Mouse (Mus musculus) cerebellum, postnatal 4 days (tissue): ENCODE data around the gene Casp1.

Experiments
- DNase-seq, 2 experiments: peaks; one replicate each; pipeline ENCODE4 v3.0.0; 2022; ENCODE audit warnings: low spot score in 2 of 2, mixed read lengths in 1 of 2

Gene Casp1

DNA sequence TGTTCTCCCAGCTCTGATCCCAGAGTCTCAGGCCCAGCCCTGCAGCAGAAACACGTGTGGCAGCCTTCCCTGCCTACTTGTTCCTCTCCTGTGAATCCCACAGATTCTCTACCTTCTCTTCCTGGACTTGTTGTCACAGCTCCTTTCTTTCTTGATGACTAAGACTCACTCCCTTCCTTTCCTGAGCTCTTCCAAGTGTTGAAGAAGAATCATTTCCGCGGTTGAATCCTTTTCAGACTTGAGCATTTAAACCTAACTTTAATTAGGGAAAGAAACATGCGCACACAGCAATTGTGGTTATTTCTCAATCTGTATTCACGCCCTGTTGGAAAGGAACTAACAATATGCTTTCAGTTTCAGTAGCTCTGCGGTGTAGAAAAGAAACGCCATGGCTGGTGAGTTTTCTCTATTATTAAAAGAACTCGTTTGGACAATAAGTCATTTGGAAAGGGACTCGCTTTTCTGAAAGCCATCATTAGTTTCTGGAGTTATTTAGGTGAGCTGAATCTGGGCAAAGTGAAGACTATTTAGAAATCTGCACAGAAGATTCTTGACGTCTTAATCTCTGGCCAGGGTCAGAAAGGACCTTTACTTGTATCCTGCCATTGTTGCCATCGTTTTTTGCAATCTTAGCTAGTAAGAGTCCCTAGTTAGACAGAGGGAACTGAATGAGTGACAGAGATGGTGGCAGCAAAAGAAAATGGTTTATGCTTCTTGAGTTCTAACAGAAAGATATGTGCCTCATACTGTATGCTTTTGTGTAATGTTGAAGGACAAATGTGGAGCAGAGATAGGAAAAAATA lies at the start of gene Casp1:
Casp1 (plus strand) TSS at position 189 of the 803 bp plus-strand sequence.
- no peak for DNase-seq

DNA sequence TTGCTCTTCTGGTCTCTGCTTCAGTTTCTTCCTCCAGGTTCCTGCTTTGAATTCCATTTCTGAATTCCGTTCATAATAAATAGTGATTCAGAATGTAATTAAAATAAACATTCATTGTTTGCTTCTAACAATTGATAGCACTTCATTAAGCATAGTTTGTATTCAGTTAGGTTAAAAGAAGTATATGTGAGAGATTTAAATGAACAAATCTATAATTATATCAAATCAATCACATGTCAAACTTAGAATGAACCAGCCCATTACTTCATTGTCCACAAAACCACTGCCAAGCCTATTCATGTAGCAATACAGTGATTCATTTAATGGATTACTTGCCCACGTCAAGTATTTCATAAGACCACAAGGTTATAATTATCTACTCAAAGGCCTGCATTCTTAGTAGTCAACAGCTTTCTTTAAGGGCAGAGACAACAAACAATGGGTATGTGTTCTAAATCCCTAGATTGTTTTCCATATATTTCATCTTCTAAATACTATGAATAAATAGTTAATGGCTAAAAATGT lies 34.3 kb upstream of the Casp1 start:
- DNase-seq: no peak

DNA sequence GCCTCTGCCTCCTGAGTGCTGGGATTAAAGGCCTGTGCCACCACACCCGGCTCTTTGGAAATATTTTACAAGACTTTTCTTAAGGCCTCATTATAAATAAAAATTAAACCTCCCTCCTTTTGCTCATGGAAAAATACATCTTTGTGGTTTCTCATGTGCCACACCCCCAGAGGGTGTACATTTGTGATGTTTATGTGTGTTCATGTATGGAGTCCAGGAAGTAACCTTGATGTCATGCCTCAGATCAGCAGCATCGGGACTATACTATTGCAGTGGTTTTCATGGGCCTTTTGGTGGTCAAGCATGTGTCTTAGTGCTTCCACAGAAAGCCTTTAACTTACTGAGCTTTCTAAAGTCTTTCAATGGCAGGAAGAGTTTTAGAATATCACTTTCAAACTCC lies 28.0 kb upstream of the Casp1 start:
- DNase-seq: no peak

DNA sequence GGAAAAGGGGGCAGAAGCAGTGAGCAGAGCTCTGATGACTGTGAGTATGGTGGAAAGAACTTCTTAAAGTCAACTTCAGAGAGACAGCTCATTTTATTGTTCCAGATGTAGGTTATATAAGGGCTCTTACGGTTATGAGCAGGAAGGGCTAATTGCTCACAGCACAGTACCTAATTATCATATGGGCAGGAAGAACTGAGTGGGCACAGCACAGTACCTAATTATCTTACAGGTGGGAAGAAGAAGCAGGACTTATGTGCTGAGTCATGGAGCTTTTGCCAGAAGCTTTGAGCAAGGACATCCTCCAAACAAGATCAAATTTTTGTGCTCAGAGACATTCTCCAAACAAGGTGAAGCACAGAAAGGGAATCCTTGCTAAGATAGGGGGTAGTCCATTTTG lies 27.4 kb upstream of the Casp1 start:
- no peak for DNase-seq

DNA sequence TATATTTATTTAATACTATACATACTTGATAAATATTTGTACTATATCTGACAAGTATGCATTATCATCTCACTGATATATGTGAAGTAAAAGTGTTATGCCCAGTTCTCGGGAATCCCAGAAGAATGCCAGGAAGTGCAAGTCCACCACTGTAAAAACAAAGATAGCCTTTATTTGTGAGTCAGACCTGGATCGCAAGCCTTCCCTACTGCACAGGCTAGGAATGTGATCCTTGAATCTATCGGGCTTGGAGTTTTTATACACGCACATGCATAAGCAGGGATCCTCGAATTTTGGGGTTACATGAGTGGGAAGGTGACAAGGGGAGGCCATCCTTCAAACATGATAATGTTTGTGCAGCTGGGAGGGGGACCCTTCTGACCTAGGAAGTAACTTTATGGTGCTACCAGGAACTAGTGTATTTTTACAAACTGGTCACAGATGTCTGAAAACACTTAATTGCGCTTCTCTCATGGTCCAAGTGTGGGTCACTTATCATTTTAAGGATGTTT lies 26.9 kb upstream of the Casp1 start:
- no peak for DNase-seq

DNA sequence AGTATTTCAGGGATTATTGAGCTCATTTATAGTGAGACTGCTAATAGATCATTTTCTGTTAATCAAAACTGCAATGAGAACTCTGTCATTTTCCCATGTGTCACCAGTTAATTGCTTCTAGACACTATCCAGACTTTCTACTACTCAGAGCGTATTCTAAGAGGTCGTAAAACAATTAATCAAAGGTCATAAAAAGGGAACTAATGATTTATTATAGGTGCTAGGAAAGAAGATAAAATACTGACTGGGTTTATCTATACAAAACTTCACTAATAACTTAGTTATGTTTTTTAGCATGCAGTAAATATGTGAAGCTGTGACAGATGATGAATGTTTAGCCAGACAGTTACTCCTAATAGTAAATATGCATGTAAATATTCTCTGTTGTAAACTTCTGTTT lies 12.2 kb upstream of the Casp1 start:
- DNase-seq: no peak

DNA sequence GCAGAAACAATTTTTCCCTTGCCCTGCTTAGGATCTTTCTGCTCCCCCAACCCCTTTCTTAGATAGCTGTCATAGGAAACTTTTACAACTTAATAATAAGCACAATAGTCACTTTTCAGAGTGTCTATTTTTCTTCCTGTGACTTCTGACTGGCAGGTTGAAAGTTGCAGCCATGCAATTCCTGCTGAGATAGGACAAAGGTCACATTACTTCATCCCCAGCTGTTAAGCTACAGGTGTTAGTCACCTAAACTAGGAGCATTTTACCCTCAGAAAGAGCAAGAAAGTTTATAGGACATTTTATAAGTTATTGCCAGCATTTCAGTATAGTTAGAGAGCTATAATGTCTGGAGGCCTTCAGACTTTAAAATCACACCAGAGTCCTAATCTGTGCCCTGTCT lies 11.7 kb upstream of the Casp1 start:
- DNase-seq: no peak

DNA sequence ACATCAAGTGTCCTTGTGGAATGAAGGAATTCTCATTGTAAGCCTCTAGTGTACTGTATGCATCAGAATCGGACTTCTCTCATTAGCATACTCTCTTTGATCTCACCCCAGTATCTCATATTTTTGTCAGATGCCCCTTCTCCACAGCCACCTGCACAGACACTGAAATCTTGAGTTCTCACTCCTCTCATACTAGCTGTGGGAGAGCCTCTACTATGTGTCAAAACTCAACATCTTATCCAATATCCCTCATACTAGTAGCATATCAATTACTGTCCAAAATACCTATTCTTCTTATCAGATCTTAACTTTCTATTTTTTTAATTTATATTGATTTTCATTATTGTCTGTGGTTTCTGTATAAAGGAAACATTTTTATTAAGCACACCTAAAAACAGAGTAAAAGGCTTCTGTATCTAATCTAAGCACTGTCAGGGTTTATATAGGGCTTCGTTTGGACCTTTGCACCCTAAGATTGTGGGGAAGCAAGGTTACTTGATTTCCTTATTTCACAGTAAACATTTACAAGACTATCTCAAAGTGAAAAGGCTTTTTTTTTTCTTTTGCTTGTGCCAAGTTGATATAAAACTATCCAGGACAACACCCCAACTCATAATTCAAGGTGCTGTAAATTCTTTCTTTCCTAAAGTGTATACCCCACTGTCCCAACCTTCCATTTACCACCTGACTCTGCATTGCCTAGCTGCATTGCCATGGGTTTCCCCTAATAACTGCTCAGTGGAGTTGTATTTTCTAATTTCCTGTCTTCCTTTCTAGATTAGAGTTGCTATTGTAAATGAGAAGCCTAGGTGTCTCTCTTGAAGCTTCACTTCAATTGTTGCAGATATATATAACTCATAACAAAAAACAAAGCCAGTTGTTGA lies 1.7 kb upstream of the Casp1 start:
- no peak for DNase-seq

DNA sequence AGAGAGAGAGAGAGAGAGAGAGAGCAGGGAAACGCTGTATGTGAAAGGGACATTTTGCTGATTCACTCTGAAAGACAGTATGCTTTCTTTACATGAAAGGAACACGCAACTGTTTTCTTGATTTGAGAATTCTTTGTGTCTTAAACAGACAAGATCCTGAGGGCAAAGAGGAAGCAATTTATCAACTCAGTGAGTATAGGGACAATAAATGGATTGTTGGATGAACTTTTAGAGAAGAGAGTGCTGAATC lies 740 bp downstream of the Casp1 start:
- no peak for DNase-seq

DNA sequence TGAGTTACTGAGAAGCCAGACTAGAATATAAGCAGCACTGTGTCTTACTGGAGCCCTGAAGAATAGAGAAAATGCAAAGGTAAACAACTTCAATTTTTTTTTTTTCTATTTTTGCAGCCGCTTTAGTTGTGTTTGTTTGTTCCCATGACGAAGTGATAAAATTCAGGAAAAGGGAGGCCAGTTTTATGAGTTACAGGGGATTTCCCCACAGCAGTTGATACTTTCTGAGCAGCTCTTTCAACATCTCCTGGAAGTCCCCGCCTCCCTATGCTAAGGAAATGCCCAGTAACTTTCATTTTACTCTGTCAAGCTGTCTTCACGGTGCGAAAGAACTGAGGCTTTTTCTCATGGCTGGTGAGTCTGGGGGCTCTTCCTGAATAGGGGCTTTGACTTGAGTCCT lies 10.2 kb downstream of the Casp1 start, which contains the start of gene Casp4:
Casp4 (plus strand) TSS at position 268 of the 400 bp plus-strand sequence.
- DNase-seq: no peak

DNA sequence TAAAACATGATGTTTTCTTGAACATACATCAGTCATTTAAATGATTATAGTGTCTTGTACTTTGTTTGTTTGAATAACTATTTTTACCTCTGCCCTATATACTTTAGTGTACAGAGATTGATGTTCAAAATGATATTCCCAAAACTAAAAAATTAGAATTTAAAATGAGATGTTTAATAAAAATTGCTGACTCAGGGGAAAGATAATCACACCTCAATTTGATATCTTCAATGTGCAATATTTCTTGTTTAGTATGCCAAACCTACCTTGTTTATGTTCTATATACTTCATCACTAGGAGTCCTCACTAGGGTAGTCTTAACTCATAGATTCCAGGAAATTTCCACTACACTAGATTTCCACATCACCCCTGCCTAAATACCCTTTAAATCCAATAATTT lies 11.8 kb downstream of the Casp1 start:
- no peak for DNase-seq

DNA sequence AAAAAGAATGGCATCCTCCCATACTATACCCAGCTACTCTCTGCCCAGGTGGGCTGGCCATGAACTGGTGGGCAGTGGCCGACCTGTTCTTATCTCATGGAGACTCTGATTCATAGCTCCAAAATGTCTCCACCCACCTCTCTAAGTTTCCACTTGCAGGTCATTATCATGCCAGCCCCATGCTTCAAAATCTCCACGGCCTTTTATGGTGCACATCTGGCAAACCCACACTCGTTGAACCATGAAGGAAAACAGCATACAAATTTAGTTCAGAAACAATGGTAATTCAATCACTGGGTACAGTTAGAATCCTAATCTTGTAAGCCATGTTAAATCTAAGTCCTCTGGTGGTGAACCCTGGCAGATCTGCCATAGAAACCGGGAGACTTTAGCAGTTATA lies 13.1 kb downstream of the Casp1 start:
- no peak for DNase-seq

DNA sequence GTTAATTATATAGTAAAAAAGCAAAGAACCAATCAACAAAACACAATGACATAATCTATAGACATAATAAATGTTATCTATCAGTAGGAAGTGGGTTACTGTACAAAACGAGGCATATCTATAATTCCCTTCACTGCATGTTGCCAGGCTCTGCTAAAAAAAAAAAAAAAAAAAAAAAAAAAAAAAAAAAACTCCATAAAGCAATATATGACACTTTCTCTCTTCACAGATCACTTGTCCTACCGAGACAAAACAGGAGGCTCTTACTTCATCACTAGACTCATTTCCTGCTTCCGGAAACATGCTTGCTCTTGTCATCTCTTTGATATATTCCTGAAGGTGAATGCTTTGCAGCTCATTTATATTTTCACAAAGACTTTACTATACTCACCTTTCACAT lies 29.9 kb downstream of the Casp1 start:
- no peak for DNase-seq

DNA sequence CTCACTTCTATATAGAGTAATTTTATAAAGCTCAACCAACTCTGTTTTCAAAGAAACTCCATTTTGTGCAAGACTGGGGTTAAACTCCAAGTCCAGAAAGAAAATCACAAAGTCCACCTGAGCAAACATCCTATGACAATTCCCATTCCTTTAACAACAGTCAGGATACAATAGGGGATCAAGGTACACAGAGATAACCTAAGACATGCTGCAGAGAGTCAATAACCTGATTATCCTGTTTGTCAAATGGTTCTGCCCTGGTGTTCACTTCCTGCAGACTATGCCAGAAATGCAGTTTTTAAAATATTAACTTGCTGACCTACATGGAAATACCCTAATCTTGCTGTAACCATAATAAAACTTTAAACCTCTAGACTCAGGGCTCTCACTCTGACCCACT lies 34.1 kb downstream of the Casp1 start:
- DNase-seq: no peak

DNA sequence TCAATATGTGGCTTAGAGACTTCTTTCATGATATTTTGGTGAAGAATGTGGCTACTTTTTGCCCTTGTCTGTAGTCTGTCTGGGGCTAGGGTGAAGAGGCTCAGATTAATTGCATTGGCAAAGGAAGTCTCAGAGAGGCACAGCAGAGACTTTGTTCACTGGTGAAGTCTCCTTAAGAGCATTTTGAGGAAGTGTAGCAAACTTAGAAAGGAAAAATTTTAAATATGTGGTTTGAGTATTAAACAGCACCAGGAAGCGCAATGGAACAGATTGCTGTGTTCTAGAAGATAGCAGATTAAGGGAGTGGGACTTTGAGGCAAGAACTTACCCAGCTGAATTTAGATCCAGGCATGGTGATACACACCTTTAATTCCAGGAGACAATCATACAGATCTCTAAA lies 35.1 kb downstream of the Casp1 start:
- DNase-seq: no peak

DNA sequence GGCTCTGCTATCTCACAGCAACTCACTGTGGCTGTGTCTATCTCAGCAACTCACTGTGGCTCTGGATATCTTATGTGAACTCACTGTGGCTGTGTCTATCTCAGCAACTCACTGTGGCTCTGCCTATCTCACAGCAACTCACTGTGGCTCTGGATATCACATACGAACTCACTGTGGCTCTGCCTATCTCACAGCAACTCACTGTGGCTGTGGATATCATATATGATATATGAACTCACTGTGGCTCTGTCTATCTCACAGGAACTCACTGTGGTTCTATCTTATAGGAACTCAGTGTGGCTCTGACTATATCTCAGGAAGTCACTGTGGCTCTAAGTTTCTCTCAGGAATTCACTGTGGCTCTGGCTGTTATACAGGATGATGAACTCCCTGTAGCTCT lies 44.8 kb downstream of the Casp1 start:
- no peak for DNase-seq

DNA sequence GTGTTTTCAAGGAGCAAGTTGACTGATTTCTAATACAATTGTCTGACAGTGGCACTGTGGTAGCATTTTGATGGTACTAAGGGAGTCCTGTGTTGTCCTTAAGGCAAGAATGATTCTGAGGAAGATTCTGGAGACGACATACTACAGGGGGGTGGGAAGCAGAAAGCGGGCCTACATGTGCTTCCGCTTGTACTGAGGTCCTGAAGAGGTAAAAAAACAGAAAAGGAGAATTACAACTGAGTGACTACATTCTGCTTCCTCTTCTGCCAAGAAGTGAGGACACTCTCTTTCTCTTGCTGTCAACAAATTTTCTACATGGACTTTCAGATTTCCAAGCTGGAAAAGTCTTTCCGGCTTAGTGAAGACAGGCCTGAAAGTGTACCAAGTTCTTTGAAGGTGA lies 45.8 kb downstream of the Casp1 start:
- DNase-seq: no peak

DNA sequence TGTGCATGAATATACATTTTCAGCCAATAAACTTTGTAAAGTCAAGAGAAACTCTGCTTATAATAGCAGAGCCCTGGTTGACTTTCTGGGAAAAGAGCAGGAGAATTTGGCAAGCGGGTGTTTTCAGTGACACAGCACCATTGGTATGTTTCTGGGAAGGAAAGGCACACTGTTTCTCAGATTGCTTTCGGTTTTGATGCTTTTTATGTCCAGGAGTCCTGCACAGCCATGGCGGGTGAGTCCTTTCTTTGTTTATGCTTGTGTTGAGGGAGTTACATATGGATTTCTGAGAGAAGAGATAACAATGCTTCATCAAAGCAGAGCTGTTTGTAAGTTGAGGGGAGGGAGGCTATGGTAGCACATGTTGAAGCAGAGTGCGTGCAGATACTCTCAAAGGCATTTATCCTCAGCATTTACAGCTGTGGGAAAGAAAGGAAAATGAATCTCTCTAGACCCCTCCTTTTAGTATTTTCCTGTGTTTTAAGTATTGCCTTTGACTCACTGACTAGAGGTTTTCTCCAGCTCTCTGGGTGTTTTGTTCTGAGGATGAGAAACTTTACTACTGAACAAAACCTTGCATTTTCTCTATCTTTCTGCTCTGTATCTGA lies 47.1 kb downstream of the Casp1 start, which contains the start of gene Casp12:
Casp12 (plus strand) TSS at position 140 of the 608 bp plus-strand sequence.
- DNase-seq: no peak

DNA sequence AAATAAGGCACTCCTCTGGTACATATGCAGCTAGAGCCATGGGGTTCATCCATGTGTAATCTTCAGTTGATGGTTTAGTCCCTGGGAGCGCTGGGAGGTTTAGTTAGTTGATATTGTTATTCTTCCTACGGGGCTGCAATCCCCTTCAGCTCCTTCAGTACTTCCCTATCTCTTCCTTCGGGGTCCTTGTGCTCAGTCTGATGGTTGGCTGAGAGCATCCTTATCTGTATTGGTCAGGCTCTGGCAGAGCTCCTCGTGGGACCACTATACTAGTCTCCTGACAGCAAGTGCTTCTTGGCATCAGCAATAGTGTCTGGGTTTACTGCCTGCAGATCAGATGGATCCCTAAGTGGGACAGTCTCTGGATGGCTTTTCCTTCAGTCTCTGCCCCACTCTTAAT lies 49.1 kb downstream of the Casp1 start:
- no peak for DNase-seq

DNA sequence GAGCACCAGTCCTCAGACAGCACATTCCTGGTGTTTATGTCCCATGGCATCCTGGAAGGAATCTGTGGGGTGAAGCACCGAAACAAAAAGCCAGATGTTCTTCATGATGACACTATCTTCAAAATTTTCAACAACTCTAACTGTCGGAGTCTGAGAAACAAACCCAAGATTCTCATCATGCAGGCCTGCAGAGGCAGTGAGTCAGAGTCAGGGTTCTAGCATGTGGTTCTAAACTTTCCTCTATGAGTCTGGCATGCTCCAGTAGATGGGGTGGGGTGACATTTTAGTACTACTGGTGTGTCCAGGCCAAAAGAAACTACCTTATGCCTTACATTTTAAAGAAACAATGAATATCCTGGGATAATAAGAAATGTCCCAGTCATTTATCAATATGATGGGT lies 55.4 kb downstream of the Casp1 start:
- DNase-seq: no peak

DNA sequence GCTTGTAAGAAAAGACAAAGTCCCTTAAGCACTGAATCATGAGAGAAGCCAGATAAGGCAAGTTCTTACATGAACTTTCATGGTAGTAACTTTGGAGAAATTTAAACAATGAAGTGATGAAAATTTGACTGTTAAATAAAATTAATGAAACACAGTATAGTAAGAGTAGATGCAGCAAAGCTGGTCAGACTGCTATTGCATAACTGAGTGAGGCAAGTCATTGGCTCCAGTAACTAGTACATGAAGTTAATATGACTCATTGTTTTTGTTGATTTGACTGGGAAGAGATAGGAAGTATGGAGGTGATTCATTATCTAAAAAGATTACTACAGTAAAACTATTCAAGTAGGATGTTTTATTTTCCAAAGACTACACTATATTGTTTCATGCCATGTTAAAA lies 58.5 kb downstream of the Casp1 start:
- DNase-seq: no peak
